16 mouse cellular contexts compared by ENCODE assay signal in genomic region chr13:58516277-58516676, GRCm38 (mm10).
DNase-seq lines count a peak whose midpoint lies in the region; ATAC-seq and TF ChIP-seq lines count a peak whose summit lies in the region.
"Had no signal": no experiment of that assay in that cellular context is flagged by ENCODE, and none has a peak within 500 bp of the region (broad histone marks: within the 10 kb centered on the region; RNA-seq: fewer than 3 reads in every experiment).

No protein-coding gene starts in this region.

- no peak for DNase-seq in heart, postnatal 36 days
- DNase-seq in midbrain, postnatal 0 days (ENCODE audit: low spot score), result no peak
- peak; percentile 14 for DNase-seq in heart, postnatal 0 days (ENCODE audit: low spot score)
- DNase-seq in spleen, adult 12 weeks (ENCODE audit: low spot score), result no peak
- no peak for DNase-seq in right cerebral cortex, postnatal 4 days
- DNase-seq: adrenal gland, adult 8-10 months; gastrocnemius, postnatal 25 days; kidney, adult 9 months; lung, postnatal 10 days; thymus, adult 18-20 months had no signal

- H3K4me1 ChIP-seq in heart, embryonic 11.5 days (ENCODE audit: control insufficient read depth, insufficient read depth, low read length), result peaks cover 17% of the 10 kb centered on the region; the same call in 1 of the 2 replicates
- H3K4me1 ChIP-seq in midbrain, postnatal 0 days (ENCODE audit: insufficient read depth, low read length), result no peaks in the 10 kb centered on the region
- 0 out of 2 replicates have a peak, but pooled peaks cover 2% of the 10 kb centered on the region for H3K4me1 ChIP-seq in midbrain, embryonic 16.5 days (ENCODE audit: control insufficient read depth, insufficient read depth, low read length)
- H3K4me1 ChIP-seq in heart, postnatal 0 days (ENCODE audit: control insufficient read depth, insufficient read depth), result peaks cover 16% of the 10 kb centered on the region
- no peaks in the 10 kb centered on the region for H3K4me1 ChIP-seq in small intestine, adult 2 months (ENCODE audit: control insufficient read depth, insufficient read depth, insufficient read length, low read length)

- no peak overlapping the region for H3K4me2 ChIP-seq in heart, embryonic 11.5 days
- H3K4me2 ChIP-seq in midbrain, postnatal 0 days (ENCODE audit: low read depth, low read length, poor library complexity, severe bottlenecking), result no peak overlapping the region
- no peak overlapping the region for H3K4me2 ChIP-seq in midbrain, embryonic 16.5 days (ENCODE audit: low read length)
- H3K4me2 ChIP-seq in heart, postnatal 0 days (ENCODE audit: low read depth, low read length), result no peak overlapping the region

- intact Hi-C loops in heart, postnatal 36 days (cut with DNase I), result loop anchor here (10.0 kb wide), 1 partner anchor 131 kb away; the partner anchor contains the start of gene 2210016F16Rik

- 88% methylated on average over 4 of the region's 4 CpGs for WGBS in heart, embryonic 11.5 days (ENCODE audit: insufficient replicate concordance)
- 97% methylated on average over 4 of the region's 4 CpGs for WGBS in midbrain, postnatal 0 days
- over 99% methylated on average over 4 of the region's 4 CpGs for WGBS in midbrain, embryonic 16.5 days
- 87% methylated on average over 4 of the region's 4 CpGs for WGBS in heart, postnatal 0 days
- WGBS in small intestine, adult 2 months, result 96% methylated on average over 4 of the region's 4 CpGs

- H3K27me3 ChIP-seq in heart, embryonic 11.5 days (ENCODE audit: control insufficient read depth, insufficient read depth, low read length), result no peaks in the 10 kb centered on the region
- no peaks in the 10 kb centered on the region for H3K27me3 ChIP-seq in midbrain, postnatal 0 days (ENCODE audit: insufficient read depth, low read length)
- no peaks in the 10 kb centered on the region for H3K27me3 ChIP-seq in midbrain, embryonic 16.5 days (ENCODE audit: control insufficient read depth, insufficient read depth, low read depth, low read length)
- no peaks in the 10 kb centered on the region for H3K27me3 ChIP-seq in heart, postnatal 0 days (ENCODE audit: control insufficient read depth, insufficient read depth, low read length)
- H3K27me3 ChIP-seq in small intestine, adult 2 months (ENCODE audit: control insufficient read depth, insufficient read depth, low read length), result no peaks in the 10 kb centered on the region

- H3K9ac ChIP-seq in heart, embryonic 11.5 days (ENCODE audit: low read depth, low read length), result no peak overlapping the region
- H3K9ac ChIP-seq in midbrain, postnatal 0 days (replicated peaks; ENCODE audit: low read length, poor library complexity, severe bottlenecking), result no peak overlapping the region
- no peak overlapping the region for H3K9ac ChIP-seq in midbrain, embryonic 16.5 days (ENCODE audit: low read depth, low read length)
- no peak overlapping the region for H3K9ac ChIP-seq in heart, postnatal 0 days (replicated peaks; ENCODE audit: low read depth, low read length)

- ATAC-seq in heart, embryonic 11.5 days (replicated peaks; ENCODE audit: insufficient number of reproducible peaks, low FRiP score, low TSS enrichment), result peak; percentile 64
- no peak for ATAC-seq in midbrain, postnatal 0 days (ENCODE audit: low FRiP score)
- no peak for ATAC-seq in midbrain, embryonic 16.5 days
- ATAC-seq in heart, postnatal 0 days (ENCODE audit: insufficient read depth, low read depth), result peak; percentile 40; the same call in 1 of the 2 replicates
- ATAC-seq: CD4-positive, CD25-positive, alpha-beta regulatory T cell, adult 4 months had no signal

- TF ChIP-seq EP300 in heart, postnatal 0 days (IDR thresholded peaks at IDR 0.05; ENCODE audit: low read depth), result no peak

- no peak overlapping the region for H3K4me3 ChIP-seq in heart, embryonic 11.5 days (ENCODE audit: low read depth, low read length)
- H3K4me3 ChIP-seq in midbrain, postnatal 0 days (ENCODE audit: low read depth, low read length), result no peak overlapping the region
- H3K4me3 ChIP-seq in midbrain, embryonic 16.5 days (ENCODE audit: low read depth, low read length), result no peak overlapping the region
- no peak overlapping the region for H3K4me3 ChIP-seq in heart, postnatal 0 days (ENCODE audit: low read depth, low read length)
- H3K4me3 ChIP-seq in small intestine, adult 2 months (ENCODE audit: low read depth, low read length), result no peak overlapping the region
- H3K4me3 ChIP-seq: erythroblast, embryonic 14.5 days; left cerebral cortex, adult 2 months had no signal

- peak; percentile 35; the same call in 1 of the 2 replicates for TF ChIP-seq CTCF in midbrain, postnatal 0 days (IDR thresholded peaks at IDR 0.05)
- peak; percentile 36 for TF ChIP-seq CTCF in heart, postnatal 0 days (IDR thresholded peaks at IDR 0.05; ENCODE audit: low read depth)
- TF ChIP-seq CTCF in small intestine, adult 2 months (IDR thresholded peaks at IDR 0.05; ENCODE audit: extremely low read depth, insufficient read length, insufficient replicate concordance, low read depth, low read length), result 0 out of 2 replicates have a peak, but pooled peaks have one; percentile 21

- TF ChIP-seq POLR2A in small intestine, adult 2 months (IDR thresholded peaks at IDR 0.05; ENCODE audit: low read depth, low read length), result no peak

- H3K27ac ChIP-seq in heart, embryonic 11.5 days (ENCODE audit: low read depth, low read length), result no peak overlapping the region
- no peak overlapping the region for H3K27ac ChIP-seq in midbrain, postnatal 0 days (ENCODE audit: low read depth, low read length)
- no peak overlapping the region for H3K27ac ChIP-seq in midbrain, embryonic 16.5 days (ENCODE audit: low read length)
- H3K27ac ChIP-seq in heart, postnatal 0 days (ENCODE audit: low read depth), result no peak overlapping the region
- H3K27ac ChIP-seq in small intestine, adult 2 months (ENCODE audit: insufficient read depth, low read depth, low read length), result no peak overlapping the region
- H3K27ac ChIP-seq: left cerebral cortex, adult 2 months had no signal

- H3K9me3 ChIP-seq in heart, embryonic 11.5 days (replicated peaks; ENCODE audit: control insufficient read depth, low read length), result no peaks in the 10 kb centered on the region
- H3K9me3 ChIP-seq in midbrain, postnatal 0 days (ENCODE audit: low read length), result no peaks in the 10 kb centered on the region
- no peaks in the 10 kb centered on the region for H3K9me3 ChIP-seq in midbrain, embryonic 16.5 days (replicated peaks; ENCODE audit: control insufficient read depth, low read length, poor library complexity, severe bottlenecking)
- no peaks in the 10 kb centered on the region for H3K9me3 ChIP-seq in heart, postnatal 0 days (replicated peaks; ENCODE audit: control insufficient read depth, low read length)

- H3K36me3 ChIP-seq in heart, embryonic 11.5 days (ENCODE audit: control insufficient read depth, insufficient read depth, low read length), result no peaks in the 10 kb centered on the region
- H3K36me3 ChIP-seq in midbrain, postnatal 0 days (ENCODE audit: insufficient read depth, low read length), result no peaks in the 10 kb centered on the region
- no peaks in the 10 kb centered on the region for H3K36me3 ChIP-seq in midbrain, embryonic 16.5 days (ENCODE audit: control insufficient read depth, insufficient read depth, low read length)
- no peaks in the 10 kb centered on the region for H3K36me3 ChIP-seq in heart, postnatal 0 days (replicated peaks; ENCODE audit: control insufficient read depth, insufficient read depth, low read length)
- no peaks in the 10 kb centered on the region for H3K36me3 ChIP-seq in small intestine, adult 2 months (ENCODE audit: control insufficient read depth, insufficient read depth, low read length)

Comparison
In these comparisons a context has a peak if more than half of its experiments do, and no peak if none do; other contexts are left out.
1. ATAC-seq: peak in heart, embryonic 11.5 days (single experiment) and heart, postnatal 0 days (single experiment); none in midbrain, postnatal 0 days (single experiment) and midbrain, embryonic 16.5 days (single experiment).
2. Peak in every context shown above with its lines, with median percentiles within 50 percentile points of each other: CTCF ChIP-seq.